Mouse (Mus musculus) hindbrain, embryonic 16.5 days (tissue): ENCODE measurements around the gene Tmcc2. TPM values are rescaled to one million over a fixed set of nuclear protein-coding genes. Genes with fewer than 3 reads are reported as not detected.

ENCODE experiments used
- ATAC-seq: fragments of 200-750 bp; cut with Nextera tagmentation; 2 replicates; pipeline ENCODE4 v1.8.0; 2017; ENCODE audit warnings: moderate TSS enrichment, moderate library complexity
- H3K27ac ChIP-seq: fragments of 300-500 bp; sonication (generic); 2 replicates; pipeline ENCODE4 v1.5.1; 2014; ENCODE audit warnings: low read depth, mild to moderate bottlenecking, control low read depth, low read length, moderate library complexity
- H3K27me3 ChIP-seq: fragments of 300-500 bp; sonication (generic); replicated peaks from 2 replicates; pipeline ENCODE4 v1.6.1; 2014; ENCODE audit warnings: low read length; ENCODE audit not compliant: control insufficient read depth, insufficient read depth
- H3K36me3 ChIP-seq: fragments of 300-500 bp; sonication (generic); 2 replicates; pipeline ENCODE4 v1.6.1; 2014; ENCODE audit warnings: mild to moderate bottlenecking, low read length, moderate library complexity, mixed read lengths; ENCODE audit not compliant: control insufficient read depth, insufficient read depth
- H3K4me1 ChIP-seq: fragments of 300-500 bp; sonication (generic); 2 replicates; pipeline ENCODE4 v1.6.1; 2014; ENCODE audit warnings: low read depth, low read length; ENCODE audit not compliant: control insufficient read depth, insufficient read depth
- H3K4me2 ChIP-seq: fragments of 300-500 bp; sonication (generic); 2 replicates; pipeline ENCODE4 v1.6.1; 2014; ENCODE audit warnings: mild to moderate bottlenecking, low read length, control low read depth, moderate library complexity
- H3K4me3 ChIP-seq: fragments of 300-500 bp; sonication (generic); 2 replicates; pipeline ENCODE4 v1.5.1; 2014; ENCODE audit warnings: mild to moderate bottlenecking, low read length, control low read depth, moderate library complexity
- H3K9ac ChIP-seq: fragments of 300-500 bp; sonication (generic); 2 replicates; pipeline ENCODE4 v1.6.1; 2014; ENCODE audit warnings: low read depth, mild to moderate bottlenecking, control low read depth, low read length, moderate library complexity
- H3K9me3 ChIP-seq: fragments of 300-500 bp; sonication (generic); 2 replicates; pipeline ENCODE4 v1.6.1; 2014; ENCODE audit warnings: mild to moderate bottlenecking, low read length, moderate library complexity; ENCODE audit not compliant: control insufficient read depth
- WGBS: fragments of 180-500 bp; shearing (Covaris S2); extraction: QIAGEN DNeasy Blood & Tissue Kit; methylation state at CpG from one replicate; pipeline ENCODE4 v1.1.7; 2014; 5-methylcytosine and 5-hydroxymethylcytosine counted together
- polyA plus RNA-seq: library from polyadenylated mRNA; unstranded; fragments of >200 nt; fragmentation: Nextera tagmentation; extraction: Ambion mirVana; gene quantifications from 2 replicates; pipeline ENCODE4 v1.2.1, GENCODE M21; 2015

The Tmcc2 gene
- polyA plus RNA-seq, 1 experiment from 2014 or later = 26.6 TPM

GRCm38 (mm10) chr1:132308674-132309073 lies 82.4 kb downstream of the Tmcc2 start:
- Histone ChIP-seq H3K36me3 (no peaks in the 10 kb centered on the region), H3K4me2 (no peak overlapping the region), H3K27ac (no peak overlapping the region), H3K9ac (no peak overlapping the region), H3K27me3 (no peaks in the 10 kb centered on the region), H3K4me1 (no peaks in the 10 kb centered on the region), H3K9me3 (no peaks in the 10 kb centered on the region), H3K4me3 (no peak overlapping the region)
- no peak for ATAC-seq
- 90% methylated on average over 7 of the region's 7 CpGs for WGBS

GRCm38 (mm10) chr1:132307962-132308361 lies 83.1 kb downstream of the Tmcc2 start:
- Histone ChIP-seq H3K9ac (no peak overlapping the region), H3K4me2 (no peak overlapping the region), H3K27ac (no peak overlapping the region), H3K4me1 (no peaks in the 10 kb centered on the region), H3K4me3 (no peak overlapping the region), H3K9me3 (no peaks in the 10 kb centered on the region), H3K27me3 (no peaks in the 10 kb centered on the region), H3K36me3 (no peaks in the 10 kb centered on the region)
- 84% methylated on average over 6 of the region's 6 CpGs for WGBS
- no peak for ATAC-seq

- Histone ChIP-seq H3K9ac (no peak overlapping the region), H3K27ac (no peak overlapping the region), H3K4me2 (no peak overlapping the region), H3K27me3 (no peaks in the 10 kb centered on the region), H3K36me3 (no peaks in the 10 kb centered on the region), H3K9me3 (no peaks in the 10 kb centered on the region), H3K4me3 (no peak overlapping the region), H3K4me1 (no peaks in the 10 kb centered on the region)
- no peak for ATAC-seq
- WGBS = 22% methylated on average over 4 of the region's 4 CpGs
Observed at GRCm38 (mm10) chr1:132306808-132307207, 84.3 kb downstream of the Tmcc2 start.

Other genes with a start within 250 kb of the Tmcc2 start
- gene Lemd1, start 199.8 kb downstream of the Tmcc2 start, polyA plus RNA-seq = 11.4 and 14.0 TPM in 2 replicates
- 1.8 and 2.3 TPM in 2 replicates for gene AC124108.1, start 199.8 kb downstream of the Tmcc2 start, polyA plus RNA-seq
- gene Gm10188, start 161.5 kb downstream of the Tmcc2 start, polyA plus RNA-seq = not detected in 2 replicates
- gene Klhdc8a, start 92.7 kb downstream of the Tmcc2 start, polyA plus RNA-seq = 8.3 and 10.0 TPM in 2 replicates
- 11.1 and 12.8 TPM in 2 replicates for gene Nuak2, start 75.2 kb downstream of the Tmcc2 start, polyA plus RNA-seq
- gene Dstyk, start 26.3 kb upstream of the Tmcc2 start, polyA plus RNA-seq = 7.9 and 9.7 TPM in 2 replicates
- gene Rbbp5, start 86.1 kb upstream of the Tmcc2 start, polyA plus RNA-seq = 36.4 and 45.2 TPM in 2 replicates
- gene Tmem81, start 114.9 kb upstream of the Tmcc2 start, polyA plus RNA-seq = 0.56 and 0.95 TPM in 2 replicates
- 24.3 and 31.0 TPM in 2 replicates for gene Cntn2, start 152.0 kb upstream of the Tmcc2 start, polyA plus RNA-seq